Mouse (Mus musculus): Measurements from ENCODE around the gene Kif19a.

Gene Kif19a

DNA sequence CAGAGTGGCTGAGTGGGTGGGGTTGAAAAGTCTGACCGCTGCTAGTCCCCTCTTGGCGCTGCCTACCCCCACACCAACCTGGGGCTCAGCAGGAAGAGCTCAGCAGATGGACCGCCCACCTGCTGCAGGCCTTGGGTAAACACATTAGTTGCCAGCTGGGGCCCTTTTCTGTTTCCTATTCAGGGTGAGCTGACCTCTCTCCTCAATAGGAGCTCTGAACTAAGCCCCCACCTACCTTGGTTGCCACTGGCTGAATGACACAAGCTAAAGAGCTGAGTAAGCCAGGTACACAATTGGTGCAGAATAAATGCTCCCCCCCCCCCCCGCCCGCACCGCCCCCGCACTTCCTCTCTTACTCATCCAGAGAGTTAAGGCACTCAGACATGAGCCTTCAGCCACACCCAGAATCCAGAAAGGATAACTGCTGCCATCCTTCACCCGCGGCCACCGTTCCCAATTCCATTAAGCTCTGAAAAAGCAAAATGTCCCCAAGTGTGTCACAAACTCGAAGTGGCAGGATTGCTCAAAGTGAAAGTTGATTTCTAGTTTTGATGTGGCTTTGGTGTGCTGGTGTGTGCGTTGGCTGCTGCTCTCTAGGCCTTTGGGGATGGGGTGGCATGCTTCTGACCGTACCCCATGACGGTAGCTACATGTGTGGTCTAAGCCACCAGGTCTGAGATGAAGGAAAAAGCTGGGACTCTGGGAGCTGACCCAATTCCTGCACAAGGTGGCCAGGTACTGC, 42.7 kb downstream of the Kif19a start:
- no peak for DNase-seq (ENCODE audit: low read depth)

- DNase-seq (ENCODE audit: low read depth): no peak
Measured at GRCm38 (mm10) chr11:114809371-114809770, 44.2 kb downstream of the Kif19a start.

- no peak for DNase-seq (ENCODE audit: low read depth)
Measured at GRCm38 (mm10) chr11:114810344-114810743, 45.2 kb downstream of the Kif19a start.

DNA sequence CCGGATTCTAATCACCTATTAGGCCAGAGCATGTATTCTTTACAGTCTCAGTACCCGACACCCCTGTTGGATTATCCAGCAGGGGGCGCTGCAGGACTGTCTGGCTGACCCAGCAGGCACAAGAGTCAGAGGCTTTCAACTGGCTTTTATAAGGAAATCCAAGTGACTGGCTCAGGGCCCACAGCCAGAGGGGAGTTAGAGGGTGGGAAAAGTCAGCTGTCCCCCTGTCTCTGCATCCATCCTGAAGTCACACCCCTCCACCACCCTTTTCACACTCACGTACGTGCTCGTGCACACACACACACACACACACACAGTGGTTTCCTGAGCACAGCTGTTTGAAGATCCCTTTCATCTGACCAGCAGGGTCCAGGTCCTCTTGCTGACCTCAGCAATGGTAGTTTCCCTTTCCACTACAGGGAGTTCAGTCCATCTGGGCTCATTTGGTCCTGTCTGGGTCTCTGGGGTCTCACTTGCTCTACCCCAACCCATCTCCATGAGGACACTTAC, 47.6 kb downstream of the Kif19a start:
- DNase-seq (ENCODE audit: low read depth): peak; percentile 65

DNA sequence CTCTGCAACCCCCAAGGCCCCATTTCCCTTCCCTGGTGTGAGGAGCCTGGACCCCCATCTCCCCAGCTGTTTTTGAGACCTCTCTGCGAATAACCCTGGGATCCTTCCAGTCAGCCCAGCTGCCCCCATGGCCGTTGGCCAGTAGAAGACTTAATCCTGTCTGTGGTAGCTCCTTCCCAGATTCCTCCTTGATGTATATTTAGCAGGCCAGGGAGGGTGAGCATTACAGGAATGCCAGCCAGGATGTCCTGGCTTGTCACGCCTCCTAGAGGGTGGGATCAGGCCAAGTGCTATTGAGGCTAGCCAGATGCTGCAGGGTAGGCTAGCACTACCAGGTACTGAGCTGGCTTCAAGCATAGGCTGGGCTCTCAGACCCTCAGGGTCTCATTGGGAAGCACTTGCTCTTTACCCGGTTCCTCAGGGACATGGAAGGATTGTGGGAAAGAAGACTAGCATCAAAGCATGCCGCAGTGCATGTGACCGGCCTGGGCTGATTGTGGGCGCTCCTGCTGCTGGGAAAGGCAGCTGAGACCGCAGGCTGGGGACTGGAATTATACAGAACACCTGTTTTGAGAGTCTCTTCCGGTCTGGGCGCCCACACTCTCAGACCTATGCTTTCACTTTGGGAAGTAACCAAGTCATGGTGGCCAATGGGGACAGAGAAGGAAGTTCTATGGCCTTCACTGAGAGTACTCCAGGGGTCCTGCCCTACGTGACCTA, 49.8 kb downstream of the Kif19a start:
- no peak for DNase-seq (ENCODE audit: low read depth)

DNA sequence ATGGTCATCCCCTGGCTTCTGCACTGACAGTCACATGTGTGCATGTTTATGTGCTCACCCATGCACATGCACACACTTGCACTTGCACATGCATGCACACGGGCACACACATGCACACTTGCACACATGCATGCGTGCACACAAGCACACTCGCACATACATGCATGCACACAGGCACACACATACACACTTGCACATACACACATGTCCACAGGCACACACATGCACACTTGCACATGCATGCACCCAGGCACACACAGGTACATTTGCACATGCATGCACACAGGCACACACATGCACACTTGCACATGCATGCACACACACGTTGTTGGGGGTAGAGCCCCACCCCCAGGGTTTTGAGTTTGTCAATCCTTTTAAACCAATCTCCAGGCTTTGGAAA, 51.7 kb downstream of the Kif19a start:
- no peak for DNase-seq (ENCODE audit: low read depth)

DNA sequence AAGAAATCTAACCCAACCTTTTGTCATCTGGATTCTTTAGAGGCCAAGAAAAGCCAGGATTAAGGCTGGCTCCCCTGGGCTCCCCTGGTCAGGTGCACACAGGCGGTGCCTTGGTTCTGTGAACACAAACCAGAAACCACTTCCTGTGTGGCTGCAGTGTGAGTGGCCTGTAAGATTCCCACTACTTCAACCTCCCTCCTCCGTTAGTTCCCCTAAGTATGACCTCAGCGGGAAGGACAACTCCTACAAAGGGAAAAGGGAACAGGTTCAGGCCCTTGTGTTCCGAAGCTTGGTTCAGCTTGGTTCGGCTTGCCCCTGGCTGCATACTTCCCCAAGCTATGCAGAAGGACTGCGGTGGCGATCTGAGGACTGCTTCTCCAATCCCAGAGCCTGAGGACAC, 53.0 kb downstream of the Kif19a start:
- DNase-seq (ENCODE audit: low read depth): no peak

DNA sequence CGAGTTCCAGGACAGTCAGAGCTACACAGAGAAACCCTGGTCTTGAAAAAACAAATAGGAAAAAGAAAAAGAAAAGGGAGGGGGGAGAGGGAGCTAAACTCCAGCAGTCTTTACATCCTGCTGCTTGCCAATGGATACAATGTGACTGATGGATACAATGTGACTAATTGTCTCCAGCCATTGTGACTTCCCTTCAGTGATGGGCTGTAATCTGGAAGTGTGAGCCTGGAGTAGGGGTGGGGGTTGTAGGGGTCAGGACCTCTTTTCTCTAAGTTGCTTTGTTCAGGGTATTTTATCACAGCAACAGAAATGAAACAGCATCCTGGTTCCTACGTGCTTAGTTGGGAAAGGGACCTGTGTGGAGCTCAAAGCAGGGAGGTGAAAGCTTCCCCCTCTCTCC, 53.9 kb downstream of the Kif19a start:
- DNase-seq (ENCODE audit: low read depth): no peak

DNA sequence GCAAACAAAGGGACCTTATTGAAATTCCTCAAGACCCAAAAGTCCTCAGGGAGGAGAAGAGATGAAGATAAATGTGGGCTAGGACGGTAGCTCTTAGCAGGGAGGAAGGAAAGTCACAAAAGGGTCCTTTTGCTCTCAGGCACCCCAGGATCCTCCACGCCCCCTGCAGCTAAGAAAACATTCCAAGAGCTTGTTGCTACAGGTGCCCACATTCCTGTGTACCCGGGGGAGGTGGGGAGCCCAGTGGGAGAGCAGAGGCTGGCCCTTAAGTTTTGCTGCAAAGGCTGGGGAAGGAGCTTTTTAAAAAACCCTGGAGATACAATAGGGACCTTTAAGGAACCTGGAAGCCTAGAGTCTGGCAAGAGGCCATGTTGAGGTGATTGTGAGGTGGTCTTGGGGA, 55.3 kb downstream of the Kif19a start:
- DNase-seq (ENCODE audit: low read depth): no peak

- no peak for DNase-seq (ENCODE audit: low read depth)
Measured at GRCm38 (mm10) chr11:114821325-114821724, 56.1 kb downstream of the Kif19a start.

GRCm38 (mm10) chr11:114822727-114823126, 57.5 kb downstream of the Kif19a start:
- no peak for DNase-seq (ENCODE audit: low read depth)

DNA sequence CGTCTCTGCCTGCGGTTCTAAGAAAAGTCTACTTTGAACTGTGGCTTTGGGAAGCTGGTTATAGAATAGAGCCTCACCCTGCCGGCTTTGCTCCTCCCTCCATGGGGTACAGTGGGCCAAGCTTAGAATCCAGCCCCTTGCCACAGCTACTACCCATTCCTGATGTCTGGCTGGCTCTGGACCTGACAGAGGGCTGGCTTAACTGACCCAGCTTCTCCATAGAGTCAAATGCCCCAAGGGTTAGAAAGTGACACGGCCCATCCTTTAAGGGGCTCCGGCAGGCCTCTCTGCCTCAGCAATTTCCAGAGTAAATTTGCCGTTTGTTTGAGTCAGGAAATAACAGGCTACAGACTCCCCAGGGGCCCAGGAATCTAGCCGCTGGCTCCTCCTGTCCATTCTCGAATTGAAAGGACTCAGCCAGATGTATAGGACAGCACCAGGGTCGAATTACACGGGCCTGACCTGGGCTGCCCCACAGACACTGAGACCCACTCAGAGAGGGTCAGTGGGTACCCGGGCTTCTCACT, 58.1 kb downstream of the Kif19a start:
- no peak for DNase-seq (ENCODE audit: low read depth)

DNA sequence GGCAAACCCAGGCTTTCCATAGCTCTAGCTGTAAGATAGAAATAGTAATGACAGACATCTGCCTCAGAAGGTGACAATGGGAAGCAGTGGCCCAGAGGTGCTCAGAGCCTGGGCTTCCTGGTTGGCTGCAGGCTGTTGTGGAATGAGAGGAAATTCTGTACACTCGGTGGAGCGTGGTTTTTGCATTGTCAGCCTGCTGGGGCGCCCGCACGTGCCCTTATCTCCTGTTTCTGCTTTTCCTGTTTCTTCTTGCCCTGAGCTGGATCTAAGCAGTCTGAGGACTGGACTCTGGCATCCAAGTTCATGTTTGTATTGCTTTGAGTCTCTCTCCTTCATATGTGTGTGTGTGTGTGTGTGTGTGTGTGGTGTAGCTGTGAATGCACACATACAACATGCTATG, 61.5 kb downstream of the Kif19a start:
- no peak for DNase-seq (ENCODE audit: low read depth)

DNA sequence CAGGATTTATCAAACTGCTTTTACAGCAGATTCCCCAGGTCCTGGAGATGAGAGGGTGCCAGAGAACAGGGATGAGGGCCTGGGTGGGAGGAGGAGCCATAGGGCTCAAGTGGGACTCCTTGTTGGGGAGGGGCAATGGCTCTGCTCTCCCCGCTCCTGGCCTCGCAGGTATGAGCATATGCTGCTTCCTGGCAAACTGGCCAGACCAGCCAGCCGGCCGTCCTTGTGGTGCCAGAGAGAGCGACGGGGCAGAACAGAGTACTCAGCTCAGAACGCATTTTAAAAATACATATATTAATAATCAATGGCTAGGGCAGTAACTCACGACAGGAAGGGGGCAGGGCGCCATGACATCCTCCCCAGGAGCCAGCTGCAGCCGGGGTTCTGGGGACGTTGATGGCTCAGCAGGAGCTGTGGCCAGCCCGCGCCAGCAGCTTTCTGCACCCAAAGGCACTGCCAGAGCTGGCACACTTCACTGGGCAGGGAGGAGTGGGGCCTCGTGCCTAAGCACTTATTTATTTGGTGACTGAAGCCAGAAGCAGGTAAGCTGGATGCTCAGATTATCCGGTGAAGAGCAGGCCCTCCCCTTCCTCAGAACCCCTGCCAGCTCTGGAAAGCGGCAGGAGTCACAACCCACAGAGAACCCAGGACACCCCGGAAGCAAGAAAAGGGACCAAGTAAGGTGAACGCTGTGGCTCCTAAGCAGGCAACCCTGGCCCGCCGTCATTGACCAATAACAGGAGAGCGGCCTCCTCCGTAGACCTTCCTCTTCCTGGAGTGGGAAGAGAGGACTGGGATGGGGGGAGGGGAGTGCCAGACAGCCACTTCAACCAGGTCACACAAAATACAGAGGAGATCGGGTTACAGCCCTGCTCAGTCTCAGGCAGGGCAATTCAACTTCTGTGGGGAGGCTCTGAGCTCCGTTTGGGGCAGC, 64.6 kb downstream of the Kif19a start:
- DNase-seq (ENCODE audit: low read depth): no peak

DNA sequence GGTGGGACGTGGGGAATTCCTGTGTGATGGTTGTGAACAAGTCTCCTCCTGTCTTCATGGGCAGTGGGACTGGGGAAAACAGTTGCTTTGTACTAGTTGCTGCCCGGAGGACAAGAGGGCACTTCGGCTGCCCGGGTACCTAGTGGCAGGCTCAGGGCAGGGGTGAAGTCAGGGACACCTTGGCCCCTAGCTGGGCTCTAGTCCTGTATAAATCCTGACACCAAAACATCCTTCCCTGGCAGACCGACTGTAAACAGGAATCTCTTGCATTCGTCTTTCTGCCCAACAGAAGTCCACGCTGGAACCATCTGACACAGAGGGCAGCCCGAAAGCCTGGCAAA, 65.2 kb downstream of the Kif19a start:
- DNase-seq (ENCODE audit: low read depth): no peak

- no peak for DNase-seq (ENCODE audit: low read depth)
Measured at GRCm38 (mm10) chr11:114833166-114833565, 68.0 kb downstream of the Kif19a start.

All from c-Kit-positive CD71-positive TER-119-negative erythroid progenitor cells, embryonic 14.5 days (primary cell).